Mouse (Mus musculus): Measurements from ENCODE around the gene Cacnb2. TPM values are rescaled to one million over a fixed set of nuclear protein-coding genes. Genes with fewer than 3 reads are reported as not detected.

Cacnb2 gene
- total and polyA plus RNA-seq, 3 experiments = 32.7 to 77.9 (median 72.2) TPM

DNA sequence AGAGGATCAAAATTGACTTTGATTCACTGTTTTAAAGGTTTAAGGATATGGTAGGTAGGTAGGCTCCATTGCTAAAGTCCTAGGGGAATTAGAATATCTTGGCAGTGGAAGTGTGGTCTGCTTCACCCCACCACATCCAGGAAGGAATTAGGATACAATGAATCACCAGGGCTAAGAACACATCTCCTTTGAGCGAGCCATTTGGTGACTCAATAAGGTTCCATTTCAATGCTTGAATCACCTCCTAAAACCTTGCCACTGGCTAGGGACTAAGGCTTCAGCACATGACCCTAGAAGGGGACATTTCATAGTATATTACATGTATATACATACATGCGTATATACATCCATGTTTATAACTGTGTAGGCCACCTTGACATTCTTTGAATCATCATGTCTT lies 30.3 kb downstream of the Cacnb2 start:
- Histone ChIP-seq H3K36me3 (ENCODE audit: control insufficient read depth, insufficient read depth, low read length) (no peaks in the 10 kb centered on the region; the same call in 1 of the 2 replicates), H3K4me1 (ENCODE audit: control insufficient read depth, insufficient read depth, low read length) (no peaks in the 10 kb centered on the region), H3K27ac (no peak overlapping the region), H3K9ac (ENCODE audit: low read depth, low read length) (no peak overlapping the region), H3K4me3 (no peak overlapping the region), H3K27me3 (ENCODE audit: control insufficient read depth, insufficient read depth, low read length) (no peaks in the 10 kb centered on the region), H3K79me2 (replicated peaks; ENCODE audit: control insufficient read depth, insufficient read depth, low read length) (peaks cover 1% of the 10 kb centered on the region)
- intact Hi-C loops (cut with DNase I) = no loop called here
- 80% methylated on average over 2 of the region's 2 CpGs for WGBS
- DNase-seq = no peak
- TF ChIP-seq EP300 (IDR thresholded peaks at IDR 0.05; ENCODE audit: insufficient read depth, low read depth, low read length) = no peak
- TF ChIP-seq POLR2A (IDR thresholded peaks at IDR 0.05; ENCODE audit: insufficient read depth, low read depth, low read length) = no peak
- no peak for TF ChIP-seq CTCF (IDR thresholded peaks at IDR 0.05)

DNA sequence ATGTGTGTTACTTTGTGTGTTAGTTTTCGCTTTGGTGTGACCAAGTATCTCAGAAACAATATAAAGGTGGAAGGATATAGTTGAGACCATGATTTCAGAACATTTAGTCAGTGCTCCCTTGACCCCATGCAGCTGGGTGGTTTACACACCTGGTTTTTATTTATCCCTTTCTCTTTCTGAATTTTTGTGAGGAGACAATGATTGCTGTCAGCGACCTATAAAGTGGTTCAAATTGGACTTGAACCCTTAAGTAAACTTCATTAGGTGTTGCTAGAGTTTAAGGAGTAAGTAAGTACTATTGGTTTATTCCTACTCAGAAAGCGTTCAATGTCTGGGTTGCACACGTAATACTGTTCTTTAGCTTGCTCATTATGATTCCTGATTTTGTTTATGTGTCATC lies 36.4 kb downstream of the Cacnb2 start:
- H3K4me3 ChIP-seq = no peak overlapping the region
- 94% methylated on average over 4 of the region's 4 CpGs for WGBS
- DNase-seq = no peak
- no peaks in the 10 kb centered on the region for H3K27me3 ChIP-seq (ENCODE audit: control insufficient read depth, insufficient read depth, low read length)
- intact Hi-C loops (cut with DNase I) = no loop called here
- no peak overlapping the region for H3K9ac ChIP-seq (ENCODE audit: low read depth, low read length)
- TF ChIP-seq CTCF (IDR thresholded peaks at IDR 0.05) (no peak), EP300 (IDR thresholded peaks at IDR 0.05; ENCODE audit: insufficient read depth, low read depth, low read length) (no peak), POLR2A (IDR thresholded peaks at IDR 0.05; ENCODE audit: insufficient read depth, low read depth, low read length) (no peak)
- peaks cover 7% of the 10 kb centered on the region for H3K4me1 ChIP-seq (ENCODE audit: control insufficient read depth, insufficient read depth, low read length)
- H3K36me3 ChIP-seq (ENCODE audit: control insufficient read depth, insufficient read depth, low read length) = 0 out of 2 replicates have a peak, but pooled peaks cover 3% of the 10 kb centered on the region
- no peak overlapping the region for H3K27ac ChIP-seq
- peaks cover 1% of the 10 kb centered on the region for H3K79me2 ChIP-seq (replicated peaks; ENCODE audit: control insufficient read depth, insufficient read depth, low read length)

DNA sequence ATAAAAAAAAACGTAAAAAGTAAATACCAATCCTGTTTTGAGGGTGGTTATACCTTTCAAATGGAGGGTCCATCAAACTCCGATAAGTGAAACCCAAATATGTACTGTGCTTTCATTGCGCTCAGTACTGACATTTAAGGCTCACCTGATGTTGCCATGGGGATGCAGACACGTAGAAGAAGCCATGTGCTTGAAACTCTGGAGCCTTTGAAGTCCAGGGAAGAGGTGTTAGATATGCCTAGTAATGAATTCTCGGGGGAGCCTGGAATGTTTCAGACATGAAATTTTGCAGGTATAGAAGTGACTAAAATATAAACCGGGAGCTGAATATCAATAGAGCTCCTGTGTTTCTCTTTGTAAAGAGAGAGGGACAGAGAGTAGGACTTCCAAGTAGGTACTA lies 37.0 kb downstream of the Cacnb2 start:
- WGBS = 83% methylated on average over 6 of the region's 6 CpGs
- Histone ChIP-seq H3K9ac (ENCODE audit: low read depth, low read length) (no peak overlapping the region), H3K79me2 (replicated peaks; ENCODE audit: control insufficient read depth, insufficient read depth, low read length) (peaks cover 1% of the 10 kb centered on the region), H3K27me3 (ENCODE audit: control insufficient read depth, insufficient read depth, low read length) (no peaks in the 10 kb centered on the region), H3K4me3 (no peak overlapping the region), H3K36me3 (ENCODE audit: control insufficient read depth, insufficient read depth, low read length) (0 out of 2 replicates have a peak, but pooled peaks cover 3% of the 10 kb centered on the region), H3K27ac (no peak overlapping the region), H3K4me1 (ENCODE audit: control insufficient read depth, insufficient read depth, low read length) (peaks cover 7% of the 10 kb centered on the region)
- TF ChIP-seq EP300 (IDR thresholded peaks at IDR 0.05; ENCODE audit: insufficient read depth, low read depth, low read length) = no peak
- no peak for TF ChIP-seq POLR2A (IDR thresholded peaks at IDR 0.05; ENCODE audit: insufficient read depth, low read depth, low read length)
- TF ChIP-seq CTCF (IDR thresholded peaks at IDR 0.05) = no peak
- no peak for DNase-seq
- intact Hi-C loops (cut with DNase I) = no loop called here

DNA sequence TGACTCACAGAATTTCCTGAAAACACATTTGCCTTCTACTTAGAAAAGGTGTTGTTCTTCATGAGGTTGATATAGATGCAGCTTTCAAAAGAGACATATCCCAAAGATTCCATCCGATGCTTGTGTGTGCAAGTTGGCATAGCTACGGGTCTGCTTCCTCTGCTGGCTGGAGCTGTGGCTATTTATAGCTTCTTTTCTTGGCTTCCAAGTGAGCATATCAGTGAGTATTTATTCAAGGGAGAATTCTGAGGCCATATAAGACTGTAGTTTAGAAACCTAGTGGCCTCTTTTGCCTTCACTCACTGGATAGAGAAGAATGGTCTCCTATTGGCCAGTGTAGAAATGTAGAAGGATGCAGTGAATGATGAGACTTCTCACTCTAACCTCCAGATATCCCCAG lies 38.2 kb downstream of the Cacnb2 start:
- Histone ChIP-seq H3K36me3 (ENCODE audit: control insufficient read depth, insufficient read depth, low read length) (0 out of 2 replicates have a peak, but pooled peaks cover 3% of the 10 kb centered on the region), H3K27me3 (ENCODE audit: control insufficient read depth, insufficient read depth, low read length) (no peaks in the 10 kb centered on the region), H3K9ac (ENCODE audit: low read depth, low read length) (no peak overlapping the region), H3K4me1 (ENCODE audit: control insufficient read depth, insufficient read depth, low read length) (peaks cover 7% of the 10 kb centered on the region), H3K4me3 (no peak overlapping the region), H3K79me2 (replicated peaks; ENCODE audit: control insufficient read depth, insufficient read depth, low read length) (no peaks in the 10 kb centered on the region), H3K27ac (peak overlapping the region; percentile 67)
- intact Hi-C loops (cut with DNase I) = no loop called here
- 4% methylated on average over 2 of the region's 2 CpGs for WGBS
- DNase-seq = peak in 1 of 2 experiments; percentile 14
- no peak for TF ChIP-seq EP300 (IDR thresholded peaks at IDR 0.05; ENCODE audit: insufficient read depth, low read depth, low read length)
- no peak for TF ChIP-seq CTCF (IDR thresholded peaks at IDR 0.05)
- no peak for TF ChIP-seq POLR2A (IDR thresholded peaks at IDR 0.05; ENCODE audit: insufficient read depth, low read depth, low read length)

DNA sequence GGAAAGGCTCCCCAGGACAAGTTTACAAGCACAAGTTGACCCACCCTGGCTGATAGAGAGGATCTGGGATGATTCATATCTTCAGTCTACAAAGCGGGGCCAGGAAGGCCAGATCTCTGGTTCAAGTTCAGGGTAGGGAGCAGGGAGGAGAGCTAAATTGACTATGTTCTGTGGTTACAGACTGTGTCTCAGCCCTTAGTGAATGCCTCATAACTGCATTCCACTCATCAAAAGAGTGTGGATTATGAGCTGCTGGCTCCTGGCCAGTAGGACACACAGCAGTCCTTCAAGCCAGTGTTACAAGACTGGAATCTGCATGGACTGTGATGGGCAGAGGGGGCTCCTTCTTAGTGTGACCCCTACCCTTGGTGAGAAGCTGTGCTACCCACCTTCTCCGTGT lies 48.4 kb downstream of the Cacnb2 start:
- DNase-seq = no peak
- 52% methylated on average over 2 of the region's 2 CpGs for WGBS
- H3K27me3 ChIP-seq (ENCODE audit: control insufficient read depth, insufficient read depth, low read length) = no peaks in the 10 kb centered on the region
- TF ChIP-seq POLR2A (IDR thresholded peaks at IDR 0.05; ENCODE audit: insufficient read depth, low read depth, low read length) (no peak), EP300 (IDR thresholded peaks at IDR 0.05; ENCODE audit: insufficient read depth, low read depth, low read length) (no peak), CTCF (IDR thresholded peaks at IDR 0.05) (no peak)
- H3K9ac ChIP-seq (ENCODE audit: low read depth, low read length) = no peak overlapping the region
- no peaks in the 10 kb centered on the region for H3K36me3 ChIP-seq (ENCODE audit: control insufficient read depth, insufficient read depth, low read length)
- intact Hi-C loops (cut with DNase I) = no loop called here
- H3K79me2 ChIP-seq (replicated peaks; ENCODE audit: control insufficient read depth, insufficient read depth, low read length) = no peaks in the 10 kb centered on the region
- H3K4me1 ChIP-seq (ENCODE audit: control insufficient read depth, insufficient read depth, low read length) = peaks cover 3% of the 10 kb centered on the region
- H3K4me3 ChIP-seq = no peak overlapping the region
- H3K27ac ChIP-seq = no peak overlapping the region

DNA sequence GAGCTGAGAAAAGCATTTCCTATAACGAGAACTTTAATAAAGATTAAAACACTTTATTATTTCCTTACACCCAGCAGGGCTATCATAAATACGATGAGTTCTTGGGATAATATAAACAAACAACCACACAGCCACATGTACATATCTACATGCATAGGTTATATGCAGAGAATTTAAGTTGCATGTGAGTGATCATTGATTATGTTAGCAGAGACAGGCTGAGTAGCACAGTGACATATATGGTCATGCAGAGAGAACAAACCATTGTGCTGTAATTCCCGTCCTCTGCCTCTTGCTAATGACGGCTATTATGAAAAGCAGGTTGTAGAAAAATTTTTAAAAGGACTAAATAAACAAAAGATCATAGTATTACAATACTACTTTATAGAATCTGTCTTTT lies 53.8 kb downstream of the Cacnb2 start:
- Histone ChIP-seq H3K9ac (ENCODE audit: low read depth, low read length) (no peak overlapping the region), H3K4me3 (no peak overlapping the region), H3K79me2 (replicated peaks; ENCODE audit: control insufficient read depth, insufficient read depth, low read length) (no peaks in the 10 kb centered on the region), H3K36me3 (ENCODE audit: control insufficient read depth, insufficient read depth, low read length) (no peaks in the 10 kb centered on the region), H3K4me1 (ENCODE audit: control insufficient read depth, insufficient read depth, low read length) (no peaks in the 10 kb centered on the region), H3K27me3 (ENCODE audit: control insufficient read depth, insufficient read depth, low read length) (no peaks in the 10 kb centered on the region), H3K27ac (no peak overlapping the region)
- 87% methylated on average over 4 of the region's 4 CpGs for WGBS
- DNase-seq = no peak
- intact Hi-C loops (cut with DNase I) = no loop called here
- no peak for TF ChIP-seq CTCF (IDR thresholded peaks at IDR 0.05)
- TF ChIP-seq POLR2A (IDR thresholded peaks at IDR 0.05; ENCODE audit: insufficient read depth, low read depth, low read length) = no peak
- no peak for TF ChIP-seq EP300 (IDR thresholded peaks at IDR 0.05; ENCODE audit: insufficient read depth, low read depth, low read length)
